Mouse (Mus musculus) hindbrain, postnatal 0 days (tissue): ENCODE data around the gene Gm4131. TPM values are rescaled to one million over a fixed set of nuclear protein-coding genes. Genes with fewer than 3 reads are reported as not detected.
A peak's percentile ranks its signal among the peaks of the same experiment; 100 is the strongest.

Experiments
- ATAC-seq: fragments of 200-750 bp; cut with Nextera tagmentation; 2 replicates; pipeline ENCODE4 v1.8.0; 2017; ENCODE audit warnings: mild to moderate bottlenecking, moderate TSS enrichment, moderate library complexity
- DNase-seq: peaks from one replicate; pipeline ENCODE4 v3.0.0-alpha.2; 2015; ENCODE audit warnings: low spot score
- H3K27ac ChIP-seq: fragments of 300-500 bp; sonication (generic); 2 replicates; pipeline ENCODE4 v1.5.1; 2014; ENCODE audit warnings: mild to moderate bottlenecking
- H3K27me3 ChIP-seq: fragments of 300-500 bp; sonication (generic); 2 replicates; pipeline ENCODE4 v1.6.1; 2014; ENCODE audit warnings: low read length, mixed read lengths; ENCODE audit not compliant: insufficient read depth
- H3K36me3 ChIP-seq: fragments of 300-500 bp; sonication (generic); 2 replicates; pipeline ENCODE4 v1.6.1; 2014; ENCODE audit warnings: low read length, mixed read lengths; ENCODE audit not compliant: insufficient read depth
- H3K4me1 ChIP-seq: fragments of 300-500 bp; sonication (generic); 2 replicates; pipeline ENCODE4 v1.6.1; 2014; ENCODE audit warnings: antibody characterized with exemption, low read length, mixed read lengths; ENCODE audit not compliant: insufficient read depth
- H3K4me2 ChIP-seq: fragments of 300-500 bp; sonication (generic); 2 replicates; pipeline ENCODE4 v1.6.1; 2014; ENCODE audit warnings: low read depth, mild to moderate bottlenecking, low read length, moderate library complexity, mixed read lengths
- H3K4me3 ChIP-seq: fragments of 300-500 bp; sonication (generic); 2 replicates; pipeline ENCODE4 v1.5.1; 2014; ENCODE audit warnings: low read length
- H3K9ac ChIP-seq: fragments of 300-500 bp; sonication (generic); replicated peaks from 2 replicates; pipeline ENCODE4 v1.6.1; 2014; ENCODE audit warnings: mild to moderate bottlenecking, low read length, moderate library complexity, mixed read lengths
- H3K9me3 ChIP-seq: fragments of 300-500 bp; sonication (generic); 2 replicates; pipeline ENCODE4 v1.6.1; 2016; ENCODE audit warnings: low read length, mixed read lengths
- CTCF ChIP-seq: IDR thresholded peaks from 2 replicates; pipeline ENCODE4 v1.5.1; 2016; ENCODE audit warnings: antibody characterized with exemption, control low read depth, low read depth
- WGBS: fragments of 180-500 bp; shearing (Covaris S2); extraction: QIAGEN DNeasy Blood & Tissue Kit; methylation state at CpG from one replicate; pipeline ENCODE4 v1.1.7; 2014; 5-methylcytosine and 5-hydroxymethylcytosine counted together
- polyA plus RNA-seq: library from polyadenylated mRNA; unstranded; fragments of >200 nt; fragmentation: Nextera tagmentation; extraction: Ambion mirVana; gene quantifications from 2 replicates; pipeline ENCODE4 v1.2.1, GENCODE M21; 2015
- total RNA-seq: library from RNA; depleted of rRNA; stranded (reverse); fragments of >200 nt; gene quantifications from 2 replicates; pipeline ENCODE4 v1.2.3, GENCODE M21; 2014

Gene Gm4131
- total and polyA plus RNA-seq, 2 experiments from 2014 or later, result 0.25 TPM; not detected in 1

DNA sequence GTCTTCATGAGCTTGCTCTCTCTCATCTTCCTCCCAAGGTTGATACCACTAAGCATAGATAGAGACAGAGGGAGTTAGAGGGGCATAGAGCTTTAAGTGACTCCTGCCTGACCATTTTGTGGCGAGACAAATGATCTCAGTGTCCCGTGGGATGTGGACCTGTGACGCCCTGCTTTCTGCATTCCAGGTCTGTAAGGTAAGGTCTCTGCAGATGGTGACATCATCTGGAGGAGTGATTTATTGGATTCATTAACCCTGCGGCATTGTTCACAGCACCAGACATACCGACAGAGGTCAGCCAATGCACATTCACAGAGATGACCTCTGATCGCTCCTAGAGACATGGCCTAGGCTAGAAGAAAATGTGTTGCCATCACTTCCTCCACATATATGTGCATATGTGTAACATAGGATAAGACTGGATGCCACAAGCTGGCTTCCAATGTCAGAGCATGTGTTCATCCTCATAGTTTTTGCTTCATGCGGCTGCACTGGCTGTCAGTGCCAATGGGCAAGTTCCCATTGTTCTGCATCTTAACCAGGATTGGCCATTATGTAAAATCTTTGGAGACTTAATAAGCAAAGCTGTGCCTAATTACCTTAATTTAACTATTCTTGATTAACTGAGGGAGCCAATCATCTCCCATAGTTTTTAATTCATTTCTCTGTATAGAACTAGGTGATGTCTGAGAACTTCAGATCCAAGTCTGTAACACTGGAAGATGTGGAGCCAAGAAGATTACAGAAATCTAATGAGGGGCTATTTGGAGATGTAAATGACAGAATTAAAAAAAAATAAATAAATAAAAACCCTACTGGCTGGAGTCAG is 120.1 kb downstream of the Gm4131 start:
- Histone ChIP-seq H3K4me1 (no peaks in the 10 kb centered on the region), H3K36me3 (no peaks in the 10 kb centered on the region), H3K9ac (no peak overlapping the region), H3K9me3 (no peaks in the 10 kb centered on the region), H3K27ac (no peak overlapping the region), H3K4me3 (no peak overlapping the region), H3K27me3 (no peaks in the 10 kb centered on the region), H3K4me2 (no peak overlapping the region)
- no peak for DNase-seq
- no peak for TF ChIP-seq CTCF
- 56% methylated on average over 7 of the region's 7 CpGs for WGBS
- ATAC-seq, result 0 out of 2 replicates have a peak, but pooled peaks have one; percentile 51

DNA sequence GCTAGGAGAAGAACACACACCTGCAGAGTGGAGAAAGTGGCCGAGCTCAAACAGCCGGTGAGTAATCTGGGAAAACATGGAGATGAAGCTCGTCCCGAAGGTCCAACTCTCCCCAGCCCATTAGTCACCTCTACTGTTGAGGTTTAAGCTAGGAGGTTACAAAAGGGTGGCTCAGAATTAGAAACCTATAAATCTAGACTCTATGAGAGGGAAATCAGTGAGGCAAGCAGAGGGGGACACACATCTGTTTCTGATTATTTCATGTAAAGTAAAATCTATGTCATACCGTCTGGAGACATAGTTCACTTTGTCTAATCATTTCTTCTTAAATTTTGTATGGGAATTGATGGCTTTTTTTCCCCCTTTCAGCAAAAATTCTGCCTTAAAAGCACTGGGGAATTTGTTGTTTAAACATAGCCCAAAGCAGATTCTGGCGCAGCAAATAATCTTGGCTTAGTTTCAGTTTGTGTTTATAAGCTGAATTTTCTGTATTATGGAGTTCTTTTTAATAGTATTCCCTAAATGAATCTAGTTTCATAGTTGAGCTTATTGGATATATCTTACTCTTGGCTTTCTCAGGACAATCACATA is 122.8 kb downstream of the Gm4131 start:
- Histone ChIP-seq H3K27me3 (no peaks in the 10 kb centered on the region), H3K27ac (no peak overlapping the region), H3K36me3 (no peaks in the 10 kb centered on the region), H3K4me3 (no peak overlapping the region), H3K4me1 (no peaks in the 10 kb centered on the region), H3K9me3 (no peaks in the 10 kb centered on the region), H3K9ac (no peak overlapping the region), H3K4me2 (no peak overlapping the region)
- ATAC-seq, result no peak
- 82% methylated on average over 6 of the region's 6 CpGs for WGBS
- DNase-seq, result no peak
- TF ChIP-seq CTCF, result no peak

GRCm38 (mm10) chr14:62442971-62443370 is 123.8 kb downstream of the Gm4131 start:
- no peak for TF ChIP-seq CTCF

GRCm38 (mm10) chr14:62440036-62440435 is 126.7 kb downstream of the Gm4131 start:
- Histone ChIP-seq H3K9me3 (no peaks in the 10 kb centered on the region), H3K4me2 (no peak overlapping the region), H3K9ac (no peak overlapping the region), H3K4me3 (no peak overlapping the region), H3K36me3 (no peaks in the 10 kb centered on the region), H3K27ac (no peak overlapping the region), H3K27me3 (no peaks in the 10 kb centered on the region), H3K4me1 (no peaks in the 10 kb centered on the region)
- ATAC-seq, result no peak
- DNase-seq, result no peak
- no peak for TF ChIP-seq CTCF

More at GRCm38 (mm10) chr14:62442971-62443370, 123.8 kb downstream of the Gm4131 start:
- Histone ChIP-seq H3K4me1 (no peaks in the 10 kb centered on the region), H3K9ac (no peak overlapping the region), H3K9me3 (no peaks in the 10 kb centered on the region), H3K27ac (no peak overlapping the region), H3K4me2 (no peak overlapping the region), H3K4me3 (no peak overlapping the region), H3K27me3 (no peaks in the 10 kb centered on the region), H3K36me3 (no peaks in the 10 kb centered on the region)
- ATAC-seq, result no peak
- DNase-seq, result no peak
- 47% methylated on average over 1 of the region's 1 CpGs for whole genome bisulfite sequencing

DNA sequence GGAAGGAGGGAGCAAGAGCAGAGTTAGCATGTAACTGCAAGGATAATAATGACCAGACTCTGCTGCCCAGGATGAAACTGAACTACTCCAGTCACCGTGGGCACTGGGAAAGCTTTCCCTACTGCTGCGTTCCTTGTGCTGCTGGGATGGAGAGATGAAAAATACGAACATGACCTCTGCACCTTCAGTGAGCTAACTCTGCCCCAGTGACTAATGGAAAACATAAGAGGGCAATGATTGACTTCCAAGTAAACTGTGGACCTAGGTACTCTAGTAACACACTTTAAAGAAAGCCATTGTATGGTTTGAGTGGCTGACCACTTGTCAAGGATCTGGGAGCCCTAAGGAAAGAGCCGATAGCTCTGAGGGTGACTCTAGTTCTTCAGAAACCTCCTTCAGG is 128.5 kb downstream of the Gm4131 start:
- ATAC-seq (no peak), DNase-seq (no peak)
- Histone ChIP-seq H3K9ac (no peak overlapping the region), H3K4me1 (no peaks in the 10 kb centered on the region), H3K27me3 (no peaks in the 10 kb centered on the region), H3K9me3 (no peaks in the 10 kb centered on the region), H3K4me3 (no peak overlapping the region), H3K36me3 (no peaks in the 10 kb centered on the region), H3K27ac (no peak overlapping the region), H3K4me2 (no peak overlapping the region)
- TF ChIP-seq CTCF, result no peak
- 87% methylated on average over 4 of the region's 4 CpGs for WGBS

GRCm38 (mm10) chr14:62437806-62438205 is 128.9 kb downstream of the Gm4131 start:
- no peak for DNase-seq
- Histone ChIP-seq H3K27ac (no peak overlapping the region), H3K9me3 (no peaks in the 10 kb centered on the region), H3K27me3 (no peaks in the 10 kb centered on the region), H3K9ac (no peak overlapping the region), H3K36me3 (no peaks in the 10 kb centered on the region), H3K4me1 (no peaks in the 10 kb centered on the region), H3K4me2 (no peak overlapping the region), H3K4me3 (no peak overlapping the region)
- no peak for TF ChIP-seq CTCF
- no peak for ATAC-seq
- 90% methylated on average over 2 of the region's 2 CpGs for WGBS

DNA sequence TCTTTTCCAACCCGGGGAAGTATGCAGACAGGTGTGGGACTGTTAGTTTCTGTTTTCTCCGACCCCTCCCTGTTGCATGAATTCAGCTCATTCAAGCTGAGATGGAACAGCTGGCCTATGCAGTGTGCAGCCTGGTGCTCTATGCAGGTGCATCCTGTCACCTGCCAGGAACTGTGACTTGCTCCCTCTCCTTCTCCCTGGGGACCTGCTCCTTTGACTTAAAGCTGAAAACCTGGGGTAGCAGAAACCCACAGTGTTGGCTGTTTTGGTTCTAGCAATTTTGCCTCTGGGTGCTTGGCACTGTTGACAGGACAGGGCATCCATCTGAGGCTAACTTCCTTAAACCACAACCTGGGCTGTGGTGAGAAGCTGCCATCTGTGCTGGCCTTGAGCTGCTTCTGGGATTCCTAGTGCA is 141.4 kb downstream of the Gm4131 start:
- no peak for TF ChIP-seq CTCF
- Histone ChIP-seq H3K27me3 (no peaks in the 10 kb centered on the region), H3K4me2 (no peak overlapping the region), H3K4me1 (no peaks in the 10 kb centered on the region; the same call in 1 of the 2 replicates), H3K36me3 (no peaks in the 10 kb centered on the region), H3K27ac (0 out of 2 replicates have a peak overlapping the region, but pooled peaks have one; percentile 15), H3K9me3 (no peaks in the 10 kb centered on the region), H3K9ac (no peak overlapping the region), H3K4me3 (no peak overlapping the region)
- DNase-seq, result peak; percentile 7
- ATAC-seq, result no peak
- WGBS, result 49% methylated on average over 2 of the region's 2 CpGs
